Mouse (Mus musculus) splenic B cell, adult 2 months (primary cell): Measurements from ENCODE around the gene Zic2.

Experiments
- DNase-seq: peaks from one replicate; pipeline ENCODE4 v3.0.0-alpha.2; 2011; ENCODE audit warnings: low read depth, low spot score
- H3K27me3 ChIP-seq: 2 replicates; pipeline ENCODE4 v1.6.1; 2012; ENCODE audit warnings: mild to moderate bottlenecking, low read length, moderate library complexity, mixed read lengths; ENCODE audit not compliant: control insufficient read depth, poor library complexity, insufficient read depth, severe bottlenecking
- H3K36me3 ChIP-seq: 2 replicates; pipeline ENCODE4 v1.6.1; 2012; ENCODE audit warnings: mild to moderate bottlenecking, low read length, moderate library complexity, mixed read lengths; ENCODE audit not compliant: control insufficient read depth, poor library complexity, insufficient read depth, severe bottlenecking

Gene Zic2

DNA sequence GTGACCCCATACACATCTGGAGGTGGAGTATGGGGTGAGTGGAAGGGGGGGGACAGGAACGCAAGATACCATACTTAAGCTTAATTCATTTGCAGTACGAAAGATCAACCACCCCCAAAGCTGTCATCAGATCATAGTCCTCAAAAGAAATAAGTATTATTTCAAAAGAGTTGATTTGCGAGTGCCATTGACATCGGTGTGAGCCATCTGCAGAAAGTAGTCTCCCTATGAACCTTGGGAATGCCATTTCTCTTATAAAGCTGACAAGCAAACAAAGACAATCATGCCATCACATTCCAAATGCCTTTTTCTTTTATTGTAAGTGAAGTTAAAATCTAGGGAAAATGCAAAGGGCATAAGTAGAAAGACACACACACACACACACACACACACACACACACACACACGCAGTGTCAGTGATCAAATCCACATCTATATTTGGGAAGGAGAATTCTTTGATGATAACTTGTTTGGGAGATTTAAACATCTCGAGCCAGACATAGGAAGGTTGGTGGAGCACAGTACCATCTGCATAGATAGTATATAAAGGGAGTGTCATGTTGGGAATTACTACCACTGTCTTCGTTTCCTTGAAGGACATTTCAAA lies 8.4 kb upstream of the Zic2 start:
- no peaks in the 10 kb centered on the region for H3K36me3 ChIP-seq
- peaks cover 2% of the 10 kb centered on the region for H3K27me3 ChIP-seq
- DNase-seq: no peak

DNA sequence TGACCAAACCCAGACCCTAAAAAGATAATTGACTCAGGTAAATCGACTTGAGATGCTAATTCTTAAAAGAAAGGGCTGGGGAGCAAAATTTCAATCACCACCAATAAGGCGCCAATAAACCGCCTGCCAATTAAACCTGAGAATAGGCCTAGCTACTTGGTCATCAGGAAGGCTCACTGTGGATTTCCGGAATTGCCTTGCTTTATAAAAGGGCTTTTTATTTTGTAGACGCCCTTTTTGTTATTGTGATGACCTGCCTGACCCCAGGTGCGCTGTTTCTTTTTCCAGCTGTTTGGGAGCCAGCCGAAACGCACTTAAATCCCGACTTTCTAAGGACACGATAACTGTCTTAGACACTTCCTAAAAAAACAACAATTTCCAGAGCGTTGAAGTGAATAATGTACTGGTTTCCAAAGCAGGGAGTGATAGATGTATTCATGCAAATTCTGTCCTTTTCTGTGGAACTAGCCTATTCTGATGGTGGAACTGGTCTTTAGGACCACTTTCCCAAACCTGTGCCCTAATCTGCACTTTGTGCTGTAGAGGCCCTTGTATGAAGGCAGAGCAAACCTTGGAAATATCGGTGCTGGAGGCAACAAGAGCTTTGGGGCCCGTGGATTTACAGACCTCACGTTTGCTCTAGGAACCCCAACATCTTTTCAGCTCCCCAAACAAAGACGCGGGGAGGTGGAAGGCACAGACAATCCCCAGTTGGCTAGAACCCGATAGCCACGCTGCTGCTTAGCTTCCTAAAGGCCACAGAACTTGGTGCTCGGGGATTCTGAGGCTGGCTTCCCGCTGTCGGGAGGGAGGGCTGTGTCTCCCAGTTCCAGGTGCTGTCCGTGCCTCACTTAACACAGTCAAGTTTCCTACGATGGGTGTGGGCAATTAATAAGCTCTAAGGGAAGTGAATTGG lies 7.1 kb upstream of the Zic2 start:
- DNase-seq: no peak
- no peaks in the 10 kb centered on the region for H3K36me3 ChIP-seq
- peaks cover 2% of the 10 kb centered on the region; the same call in 1 of the 2 replicates for H3K27me3 ChIP-seq

DNA sequence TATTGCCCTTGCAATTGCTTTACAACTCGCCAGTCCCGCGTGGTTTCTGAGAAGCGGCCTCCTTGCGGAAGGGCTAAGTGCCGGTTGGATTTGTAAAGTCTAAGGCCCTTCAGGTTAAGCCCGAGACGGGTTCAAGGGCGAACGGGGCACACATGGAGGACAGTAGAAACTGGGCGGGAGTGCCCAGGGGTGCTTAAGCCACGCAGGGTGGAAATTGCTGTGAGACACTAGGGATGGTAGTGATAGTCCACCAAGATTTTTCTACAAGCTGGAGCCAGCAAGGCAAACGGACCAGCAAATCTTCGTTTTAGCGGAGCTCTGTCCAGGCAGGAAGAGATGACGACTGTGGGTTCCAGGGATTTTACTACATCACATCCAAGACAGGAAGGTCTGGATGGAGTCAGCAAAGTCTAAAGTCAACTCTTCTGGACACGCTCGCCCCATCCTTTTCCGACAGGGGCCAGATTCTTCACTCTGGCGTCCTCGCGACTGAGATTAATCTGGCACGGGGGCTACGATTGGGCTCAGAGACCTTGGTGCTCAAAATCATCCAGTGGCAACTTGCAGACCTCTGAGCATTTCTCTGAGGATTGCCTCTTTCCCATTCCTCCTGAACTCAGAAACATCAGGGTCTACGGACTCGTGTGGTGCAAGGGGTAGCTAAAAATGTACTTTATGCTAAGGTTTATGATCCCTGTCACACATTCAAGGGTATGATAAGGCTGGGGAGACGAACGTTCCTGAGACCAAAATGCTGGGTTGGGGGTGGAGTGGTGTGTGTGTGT lies 6.1 kb upstream of the Zic2 start:
- Histone ChIP-seq H3K36me3 (no peaks in the 10 kb centered on the region), H3K27me3 (peaks cover 7% of the 10 kb centered on the region; the same call in 1 of the 2 replicates)
- no peak for DNase-seq

- H3K27me3 ChIP-seq: peaks cover 10% of the 10 kb centered on the region; the same call in 1 of the 2 replicates
- H3K36me3 ChIP-seq: no peaks in the 10 kb centered on the region
- no peak for DNase-seq
These were observed 3.7 kb upstream of the Zic2 start for GRCm38 (mm10) chr14:122471449-122472085.

GRCm38 (mm10) chr14:122472161-122472560 lies 3.1 kb upstream of the Zic2 start:
- H3K27me3 ChIP-seq: peaks cover 8% of the 10 kb centered on the region; the same call in 1 of the 2 replicates
- no peaks in the 10 kb centered on the region for H3K36me3 ChIP-seq
- no peak for DNase-seq

GRCm38 (mm10) chr14:122472647-122473046 lies 2.6 kb upstream of the Zic2 start:
- H3K27me3 ChIP-seq: peaks cover 8% of the 10 kb centered on the region; the same call in 1 of the 2 replicates
- H3K36me3 ChIP-seq: no peaks in the 10 kb centered on the region
- no peak for DNase-seq

GRCm38 (mm10) chr14:122473211-122473751 lies 2.0 kb upstream of the Zic2 start:
- no peak for DNase-seq
- Histone ChIP-seq H3K27me3 (peaks cover 8% of the 10 kb centered on the region; the same call in 1 of the 2 replicates), H3K36me3 (no peaks in the 10 kb centered on the region)

DNA sequence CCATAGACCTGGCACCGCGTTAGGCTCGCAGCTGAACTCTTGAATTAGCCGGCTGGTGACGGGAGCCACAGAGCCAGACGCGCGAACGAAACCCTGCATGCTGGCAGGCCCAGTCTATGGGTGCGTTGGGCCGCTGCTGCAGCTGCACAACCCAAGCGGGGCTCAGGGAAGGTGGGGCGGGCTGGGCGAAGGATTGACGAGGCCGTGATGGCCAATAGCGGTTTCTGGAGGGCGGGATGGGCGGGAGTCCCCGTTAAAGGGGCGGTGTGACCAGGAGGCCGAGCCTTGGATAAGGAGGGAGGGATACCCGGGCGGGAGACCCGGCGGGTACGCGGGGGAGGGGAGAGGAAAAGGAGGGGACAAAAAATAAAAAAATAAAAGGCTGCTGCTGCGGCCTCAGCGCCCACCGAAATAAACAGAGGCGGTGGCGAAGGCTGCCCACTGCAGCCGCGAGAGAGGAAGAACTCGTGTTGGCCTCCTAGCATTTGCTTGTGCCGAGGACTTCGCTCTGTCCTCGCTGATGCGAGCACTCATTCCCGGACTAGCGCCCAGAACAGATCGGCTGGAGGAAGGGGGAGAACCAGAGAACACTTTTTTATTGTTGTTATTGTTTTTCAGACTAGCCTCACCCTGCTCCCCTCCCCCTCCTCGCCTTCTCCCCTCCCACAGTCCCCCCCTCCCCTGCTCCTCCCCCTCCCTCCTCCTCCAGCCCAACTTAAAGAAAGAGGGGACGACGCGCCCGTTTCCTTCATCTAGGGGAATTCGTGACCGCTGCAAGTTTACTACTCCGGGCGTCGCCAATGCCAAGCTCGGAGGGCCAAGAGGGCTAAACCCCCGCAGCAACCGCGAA lies 969 bp upstream of the Zic2 start:
- Histone ChIP-seq H3K27me3 (peaks cover 8% of the 10 kb centered on the region; the same call in 1 of the 2 replicates), H3K36me3 (no peaks in the 10 kb centered on the region)
- DNase-seq: peak; percentile 37

DNA sequence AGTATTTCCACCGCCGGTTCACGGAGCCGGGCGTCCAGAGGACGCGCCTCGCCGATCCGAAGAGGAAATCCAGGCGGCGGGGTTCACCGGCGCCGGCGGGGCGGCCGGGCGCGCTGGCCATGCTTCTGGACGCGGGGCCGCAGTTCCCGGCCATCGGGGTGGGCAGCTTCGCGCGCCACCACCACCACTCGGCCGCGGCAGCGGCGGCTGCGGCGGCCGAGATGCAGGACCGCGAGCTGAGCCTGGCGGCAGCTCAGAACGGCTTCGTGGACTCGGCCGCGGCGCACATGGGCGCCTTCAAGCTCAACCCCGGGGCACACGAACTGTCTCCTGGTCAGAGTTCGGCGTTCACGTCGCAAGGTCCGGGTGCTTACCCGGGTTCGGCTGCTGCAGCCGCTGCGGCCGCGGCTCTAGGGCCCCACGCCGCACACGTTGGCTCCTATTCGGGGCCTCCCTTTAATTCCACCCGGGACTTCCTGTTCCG lies 364 bp downstream of the Zic2 start:
- peaks cover 8% of the 10 kb centered on the region; the same call in 1 of the 2 replicates for H3K27me3 ChIP-seq
- DNase-seq: peak; percentile 34
- H3K36me3 ChIP-seq: no peaks in the 10 kb centered on the region

GRCm38 (mm10) chr14:122476041-122476821 lies 996 bp downstream of the Zic2 start:
- Histone ChIP-seq H3K36me3 (no peaks in the 10 kb centered on the region), H3K27me3 (peaks cover 8% of the 10 kb centered on the region; the same call in 1 of the 2 replicates)
- peak; percentile 39 for DNase-seq

DNA sequence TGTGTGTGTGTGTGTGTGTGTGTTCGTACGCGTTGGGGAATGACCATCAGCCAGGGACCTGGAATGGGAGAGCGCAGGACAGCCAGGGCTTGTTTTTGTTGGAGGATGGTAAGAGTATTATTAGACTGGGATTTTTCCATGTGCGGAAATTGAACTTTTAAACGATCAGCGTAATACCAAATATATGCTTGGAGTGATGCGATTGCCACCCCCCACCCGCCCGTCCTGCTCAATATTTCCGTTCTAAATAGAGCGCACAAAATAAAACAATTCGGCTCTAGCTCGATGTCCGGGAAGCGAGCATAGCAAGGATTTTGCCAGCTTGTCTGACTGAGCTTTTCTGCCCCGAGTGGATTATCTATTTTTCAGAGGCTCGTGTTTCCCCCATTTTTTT lies 1.6 kb downstream of the Zic2 start:
- no peaks in the 10 kb centered on the region for H3K36me3 ChIP-seq
- peaks cover 8% of the 10 kb centered on the region; the same call in 1 of the 2 replicates for H3K27me3 ChIP-seq
- DNase-seq: no peak

GRCm38 (mm10) chr14:122477261-122477671 lies 2.0 kb downstream of the Zic2 start:
- no peak for DNase-seq

More at GRCm38 (mm10) chr14:122477261-122477671, 2.0 kb downstream of the Zic2 start:
- Histone ChIP-seq H3K27me3 (peaks cover 10% of the 10 kb centered on the region), H3K36me3 (no peaks in the 10 kb centered on the region)
